Mouse (Mus musculus) stomach, embryonic 14.5 days (tissue): ENCODE measurements at regions not wholly inside any gene's neighbourhood (a gene's known extent, or its start where the extent isn't known, plus 50 kb on each side); places are given as distances from the start of the nearest gene placed in this dataset.
A peak's percentile ranks its signal among the peaks of the same experiment; 100 is the strongest.

Experiments
- ATAC-seq: fragments of 200-750 bp; cut with Nextera tagmentation; 2 replicates; pipeline ENCODE4 v1.8.0; 2017; ENCODE audit warnings: low read depth, moderate TSS enrichment; ENCODE audit not compliant: insufficient number of reproducible peaks, insufficient read depth, low FRiP score
- H3K27ac ChIP-seq: fragments of 300-500 bp; sonication (generic); 2 replicates; pipeline ENCODE4 v1.5.1; 2014; ENCODE audit warnings: mild to moderate bottlenecking, low read length, moderate library complexity, mixed read lengths
- H3K27me3 ChIP-seq: fragments of 300-500 bp; sonication (generic); 2 replicates; pipeline ENCODE4 v1.6.1; 2014; ENCODE audit warnings: low read length, control low read depth, mixed read lengths; ENCODE audit not compliant: control insufficient read depth, insufficient read depth
- H3K36me3 ChIP-seq: fragments of 300-500 bp; sonication (generic); 2 replicates; pipeline ENCODE4 v1.6.1; 2014; ENCODE audit warnings: mild to moderate bottlenecking, control low read depth, low read length, moderate library complexity, mixed read lengths; ENCODE audit not compliant: control insufficient read depth, insufficient read depth
- H3K4me1 ChIP-seq: fragments of 300-500 bp; sonication (generic); 2 replicates; pipeline ENCODE4 v1.6.1; 2014; ENCODE audit warnings: low read length, control low read depth, mixed read lengths; ENCODE audit not compliant: control insufficient read depth, insufficient read depth
- H3K4me2 ChIP-seq: fragments of 300-500 bp; sonication (generic); replicated peaks from 2 replicates; pipeline ENCODE4 v1.6.1; 2014; ENCODE audit warnings: low read depth, low read length, control low read depth
- H3K4me3 ChIP-seq: fragments of 300-500 bp; sonication (generic); 2 replicates; pipeline ENCODE4 v1.5.1; 2014; ENCODE audit warnings: low read depth, low read length, control low read depth
- H3K9ac ChIP-seq: fragments of 300-500 bp; sonication (generic); replicated peaks from 2 replicates; pipeline ENCODE4 v1.6.1; 2014; ENCODE audit warnings: low read depth, mild to moderate bottlenecking, control low read depth, low read length, moderate library complexity, mixed read lengths
- H3K9me3 ChIP-seq: fragments of 300-500 bp; sonication (generic); 2 replicates; pipeline ENCODE4 v1.6.1; 2016; ENCODE audit warnings: low read depth, low read length, control low read depth; ENCODE audit not compliant: control insufficient read depth
- WGBS: fragments of 180-500 bp; shearing (Covaris S2); extraction: QIAGEN DNeasy Blood & Tissue Kit; methylation state at CpG from one replicate; pipeline ENCODE4 v1.1.7; 2014; 5-methylcytosine and 5-hydroxymethylcytosine counted together

DNA sequence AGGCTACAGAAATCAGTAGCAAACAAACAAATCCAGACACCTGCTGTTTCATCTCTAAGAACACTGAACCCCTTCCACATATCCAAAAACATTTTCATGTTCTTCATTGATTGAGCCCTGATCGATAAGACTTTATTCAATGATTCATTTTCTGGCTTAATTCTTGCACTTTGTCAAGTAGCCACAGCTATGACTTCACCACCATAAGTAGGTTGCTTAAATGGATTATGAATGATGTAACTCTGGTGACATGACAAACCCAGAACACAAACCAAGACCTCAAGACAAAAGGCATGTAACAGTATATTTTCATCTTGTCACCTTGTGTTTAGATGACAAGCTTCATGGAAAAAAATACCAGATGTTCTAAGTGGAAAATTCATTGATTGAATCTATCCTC lies 123.1 kb upstream of the Cd180 start:
- Histone ChIP-seq H3K4me1 (no peaks in the 10 kb centered on the region), H3K9me3 (no peaks in the 10 kb centered on the region), H3K36me3 (no peaks in the 10 kb centered on the region), H3K27ac (no peak overlapping the region), H3K9ac (no peak overlapping the region), H3K4me3 (no peak overlapping the region), H3K4me2 (no peak overlapping the region), H3K27me3 (no peaks in the 10 kb centered on the region)
- no peak for ATAC-seq
- WGBS: 90% methylated on average over 1 of the region's 1 CpGs

DNA sequence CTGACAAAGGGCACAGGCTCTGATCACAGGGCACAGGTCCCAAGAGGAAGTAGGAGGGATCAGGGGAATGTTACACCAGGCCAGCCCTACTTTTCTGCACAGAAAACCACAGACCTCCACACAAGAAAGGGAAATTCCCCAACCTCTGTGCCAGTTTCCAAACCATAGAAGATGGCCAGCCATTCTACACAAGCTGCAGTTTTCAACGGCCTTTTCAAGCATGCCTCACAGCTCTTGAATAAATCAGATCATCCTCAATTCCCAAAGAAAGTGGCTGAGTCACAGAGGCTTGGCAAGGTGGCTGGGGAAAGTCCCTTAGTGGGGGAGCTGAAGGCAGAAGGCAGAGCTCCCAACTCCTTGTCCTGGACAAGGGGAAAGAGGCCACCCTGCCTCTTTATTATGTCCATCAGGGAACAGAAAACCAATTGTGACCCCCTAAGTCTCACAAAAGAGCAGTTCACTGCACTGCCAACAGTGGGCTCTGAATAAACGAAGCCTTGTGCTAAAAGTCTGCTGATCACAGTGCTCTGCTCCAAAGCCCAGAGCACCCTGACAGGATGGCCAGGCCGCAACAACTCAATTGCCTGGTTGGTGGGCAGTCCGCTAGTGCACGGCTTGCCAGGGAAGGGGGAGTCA lies 120.0 kb upstream of the Cd180 start:
- Histone ChIP-seq H3K4me1 (no peaks in the 10 kb centered on the region), H3K36me3 (no peaks in the 10 kb centered on the region), H3K27ac (no peak overlapping the region), H3K4me3 (no peak overlapping the region), H3K4me2 (no peak overlapping the region), H3K27me3 (no peaks in the 10 kb centered on the region), H3K9me3 (no peaks in the 10 kb centered on the region), H3K9ac (no peak overlapping the region)
- ATAC-seq: no peak
- 83% methylated on average over 5 of the region's 5 CpGs for WGBS

- Histone ChIP-seq H3K9ac (no peak overlapping the region), H3K36me3 (no peaks in the 10 kb centered on the region), H3K4me3 (no peak overlapping the region), H3K27ac (no peak overlapping the region), H3K4me1 (no peaks in the 10 kb centered on the region), H3K4me2 (no peak overlapping the region), H3K9me3 (no peaks in the 10 kb centered on the region), H3K27me3 (no peaks in the 10 kb centered on the region)
- ATAC-seq: no peak
- WGBS: 61% methylated on average over 7 of the region's 7 CpGs
These were observed 116.3 kb upstream of the Cd180 start for GRCm38 (mm10) chr13:102576871-102577662.

GRCm38 (mm10) chr13:102578811-102579210 lies 114.5 kb upstream of the Cd180 start:
- Histone ChIP-seq H3K4me3 (no peak overlapping the region), H3K9ac (no peak overlapping the region), H3K27ac (no peak overlapping the region), H3K27me3 (no peaks in the 10 kb centered on the region), H3K4me1 (no peaks in the 10 kb centered on the region), H3K36me3 (no peaks in the 10 kb centered on the region), H3K9me3 (no peaks in the 10 kb centered on the region), H3K4me2 (no peak overlapping the region)
- 83% methylated on average over 2 of the region's 2 CpGs for WGBS
- no peak for ATAC-seq

GRCm38 (mm10) chr13:102579638-102580037 lies 113.7 kb upstream of the Cd180 start:
- Histone ChIP-seq H3K36me3 (no peaks in the 10 kb centered on the region), H3K9me3 (no peaks in the 10 kb centered on the region), H3K4me1 (no peaks in the 10 kb centered on the region), H3K27ac (no peak overlapping the region), H3K9ac (no peak overlapping the region), H3K4me3 (no peak overlapping the region), H3K4me2 (no peak overlapping the region), H3K27me3 (no peaks in the 10 kb centered on the region)
- WGBS: 77% methylated on average over 3 of the region's 3 CpGs
- no peak for ATAC-seq

- Histone ChIP-seq H3K9ac (no peak overlapping the region), H3K4me1 (peaks cover 3% of the 10 kb centered on the region), H3K4me2 (no peak overlapping the region), H3K27ac (no peak overlapping the region), H3K4me3 (no peak overlapping the region), H3K36me3 (no peaks in the 10 kb centered on the region), H3K9me3 (no peaks in the 10 kb centered on the region), H3K27me3 (no peaks in the 10 kb centered on the region)
- WGBS: 45% methylated on average over 12 of the region's 12 CpGs
- ATAC-seq: no peak
These were observed 109.2 kb upstream of the Cd180 start for GRCm38 (mm10) chr13:102583984-102584645.

DNA sequence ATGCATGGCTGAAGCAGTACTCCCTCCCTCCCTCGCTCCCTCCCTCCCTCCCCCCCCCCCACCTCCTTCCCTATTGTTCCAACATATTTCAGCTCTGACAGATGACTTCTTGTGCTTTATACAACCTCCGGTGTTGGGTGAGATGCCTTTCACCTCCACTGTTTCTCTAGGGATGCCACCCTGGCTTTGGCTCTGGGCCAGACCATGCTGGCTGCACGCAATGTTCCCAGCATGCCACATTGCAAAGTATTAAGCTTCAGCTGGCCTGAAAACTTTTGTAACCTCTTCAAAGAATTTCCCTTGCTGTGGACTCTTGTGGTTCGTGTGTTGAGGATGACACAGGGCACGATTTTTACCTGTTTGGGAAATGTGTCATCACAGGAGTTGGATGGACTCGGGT lies 107.1 kb upstream of the Cd180 start:
- ATAC-seq: no peak
- H3K27ac ChIP-seq: no peak overlapping the region
- H3K9ac ChIP-seq: no peak overlapping the region
- no peaks in the 10 kb centered on the region for H3K36me3 ChIP-seq
- H3K27me3 ChIP-seq: no peaks in the 10 kb centered on the region
- H3K9me3 ChIP-seq: no peaks in the 10 kb centered on the region
- WGBS: 73% methylated on average over 6 of the region's 6 CpGs
- no peak overlapping the region for H3K4me3 ChIP-seq
- H3K4me2 ChIP-seq: no peak overlapping the region
- peaks cover 17% of the 10 kb centered on the region for H3K4me1 ChIP-seq

- Histone ChIP-seq H3K9ac (no peak overlapping the region), H3K4me2 (peak overlapping the region; percentile 2), H3K36me3 (no peaks in the 10 kb centered on the region), H3K27me3 (no peaks in the 10 kb centered on the region), H3K9me3 (no peaks in the 10 kb centered on the region), H3K27ac (peak overlapping the region; percentile 77), H3K4me1 (peaks cover 32% of the 10 kb centered on the region), H3K4me3 (no peak overlapping the region)
- peak; percentile 92 for ATAC-seq
- 13% methylated on average over 18 of the region's 18 CpGs for WGBS
These were observed 103.5 kb upstream of the Cd180 start for GRCm38 (mm10) chr13:102589680-102590435.
